Mouse (Mus musculus): Measurements from ENCODE around the gene Mipol1.
"Not testable (repeated sequence)": the region's sequence is repeated elsewhere in the genome, so short reads cannot be mapped to it uniquely, and the experiment has no call there.

The Mipol1 gene

DNA sequence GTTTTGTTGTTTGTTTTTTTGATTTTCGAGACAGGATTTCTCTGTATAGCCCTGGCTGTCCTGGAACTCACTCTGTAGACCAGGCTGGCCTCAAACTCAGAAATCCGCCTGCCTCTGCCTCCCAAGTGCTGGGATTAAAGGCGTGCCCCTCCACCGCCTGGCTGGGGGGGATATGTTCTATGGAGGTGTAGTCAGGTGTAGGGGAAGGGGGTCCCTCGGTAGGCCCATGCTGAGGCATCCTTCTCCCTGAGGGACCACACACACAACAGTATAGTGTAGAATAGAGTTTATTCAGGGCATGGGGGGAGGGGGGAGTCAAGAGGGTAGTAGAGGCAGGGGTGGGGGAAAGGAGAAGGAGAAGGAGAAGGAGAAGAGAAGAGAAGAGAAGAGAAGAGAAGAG, 17.8 kb upstream of the Mipol1 start:
- DNase-seq (ENCODE audit: low read depth, low spot score); H3K27me3 ChIP-seq (ENCODE audit: control insufficient read depth, insufficient read depth, low read length, poor library complexity, severe bottlenecking): not testable (repeated sequence)

DNA sequence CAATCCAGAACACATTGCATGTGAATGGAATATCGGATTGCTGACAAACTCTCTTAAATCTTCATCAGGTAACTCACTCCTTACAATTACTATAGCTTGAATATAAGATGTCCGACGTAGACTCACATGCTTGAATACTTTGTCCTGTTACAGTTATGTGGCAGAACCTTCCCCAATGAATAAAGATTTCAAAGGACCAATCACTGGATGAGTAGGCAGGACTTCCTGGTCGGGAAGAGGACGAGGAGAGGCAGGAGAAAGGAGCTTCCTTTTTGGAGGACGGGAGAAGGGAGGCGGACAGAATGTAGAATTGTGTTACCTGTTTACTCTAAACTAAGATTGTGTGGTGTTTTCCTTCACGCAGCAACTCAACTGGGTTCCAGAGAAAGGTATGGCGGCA, 3.8 kb upstream of the Mipol1 start:
- DNase-seq (ENCODE audit: low read depth, low spot score), result no peak
- H3K27me3 ChIP-seq (ENCODE audit: control insufficient read depth, insufficient read depth, low read length, poor library complexity, severe bottlenecking), result no peaks in the 10 kb centered on the region
- H3K36me3 ChIP-seq (ENCODE audit: control insufficient read depth, insufficient read depth, low read length, poor library complexity, severe bottlenecking), result no peaks in the 10 kb centered on the region

More for the DNA sequence above, 17.8 kb upstream of the Mipol1 start:
- not testable (repeated sequence) for H3K36me3 ChIP-seq (ENCODE audit: control insufficient read depth, insufficient read depth, low read length, poor library complexity, severe bottlenecking)

DNA sequence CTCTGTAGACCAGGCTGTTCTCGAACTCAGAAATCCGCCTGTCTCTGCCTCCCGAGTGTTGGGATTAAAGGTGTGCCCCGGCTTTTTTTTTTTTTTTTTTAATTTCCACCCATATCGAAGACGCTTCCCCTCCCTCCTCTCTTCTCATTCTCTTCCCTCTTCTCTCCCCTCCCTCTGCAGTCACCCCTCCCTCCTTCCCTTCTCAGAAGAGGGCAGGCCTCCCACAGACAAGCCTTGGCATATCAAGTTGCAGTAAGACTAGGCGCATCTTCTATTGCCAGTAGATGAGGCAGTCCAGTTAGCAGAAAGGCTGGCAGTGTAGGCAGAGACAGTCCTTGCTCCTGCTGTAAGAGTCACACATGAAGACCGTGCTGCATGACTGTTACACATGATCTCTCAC, 2.5 kb upstream of the Mipol1 start:
- H3K36me3 ChIP-seq (ENCODE audit: control insufficient read depth, insufficient read depth, low read length, poor library complexity, severe bottlenecking), result no peaks in the 10 kb centered on the region
- DNase-seq (ENCODE audit: low read depth, low spot score), result no peak
- H3K27me3 ChIP-seq (ENCODE audit: control insufficient read depth, insufficient read depth, low read length, poor library complexity, severe bottlenecking), result no peaks in the 10 kb centered on the region

DNA sequence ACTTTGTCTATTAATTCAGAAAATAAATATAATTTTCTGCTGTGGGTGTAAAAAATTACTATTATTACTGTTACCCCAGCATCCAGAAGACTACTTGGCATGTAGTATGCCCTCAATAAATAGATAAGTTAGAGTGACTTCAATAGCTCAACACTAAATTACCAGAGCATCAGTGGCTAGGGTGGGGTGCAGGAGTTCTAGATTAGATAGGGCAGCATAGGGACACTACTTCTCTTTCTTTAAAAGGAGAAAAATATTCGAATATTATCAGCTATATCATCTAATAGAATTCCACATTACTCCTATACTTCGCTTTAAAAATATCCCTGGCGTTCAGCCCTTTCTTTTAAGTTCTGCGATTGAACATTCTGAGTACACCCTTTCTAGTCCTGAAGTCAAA, 524 bp upstream of the Mipol1 start:
- H3K27me3 ChIP-seq (ENCODE audit: control insufficient read depth, insufficient read depth, low read length, poor library complexity, severe bottlenecking), result no peaks in the 10 kb centered on the region
- H3K36me3 ChIP-seq (ENCODE audit: control insufficient read depth, insufficient read depth, low read length, poor library complexity, severe bottlenecking), result no peaks in the 10 kb centered on the region
- no peak for DNase-seq (ENCODE audit: low read depth, low spot score)

DNA sequence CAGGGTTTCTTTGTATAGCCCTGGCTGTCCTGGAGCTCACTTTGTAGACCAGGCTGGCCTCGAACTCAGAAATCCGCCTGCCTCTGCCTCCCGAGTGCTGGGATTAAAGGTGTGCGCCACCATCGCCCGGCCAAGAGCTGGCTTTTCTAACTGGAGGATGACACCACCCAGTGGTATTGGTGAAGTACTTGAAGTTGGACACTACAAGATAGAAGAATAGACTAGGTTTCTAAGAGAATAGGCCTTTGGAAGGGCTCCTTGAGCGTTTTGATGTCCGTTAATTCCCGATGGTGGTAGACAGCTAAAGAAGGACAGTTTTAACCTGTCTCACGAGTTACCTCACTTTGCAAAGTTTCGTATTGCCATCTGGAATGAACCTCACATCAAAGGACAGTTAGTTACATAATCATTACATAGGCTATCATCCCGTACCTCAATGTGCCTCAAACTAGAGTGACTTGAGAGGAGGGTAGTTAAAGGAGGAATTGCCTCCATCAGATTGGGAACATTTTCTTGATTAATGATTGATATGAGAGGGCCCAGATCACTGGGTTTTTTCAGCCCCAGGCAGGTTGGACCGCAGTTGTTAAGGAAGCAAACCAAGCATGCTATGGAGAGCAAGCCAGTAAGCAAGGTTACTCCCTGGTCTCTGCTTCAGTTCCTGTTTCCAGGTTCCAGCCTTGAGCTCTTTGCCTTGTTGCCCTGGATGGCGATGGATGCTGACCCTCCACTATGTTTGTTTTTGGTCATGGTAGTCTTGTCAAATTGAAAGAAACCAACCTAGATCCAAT, 1.1 kb downstream of the Mipol1 start:
- DNase-seq (ENCODE audit: low read depth, low spot score), result peak; percentile 66
- H3K27me3 ChIP-seq (ENCODE audit: control insufficient read depth, insufficient read depth, low read length, poor library complexity, severe bottlenecking), result no peaks in the 10 kb centered on the region
- no peaks in the 10 kb centered on the region for H3K36me3 ChIP-seq (ENCODE audit: control insufficient read depth, insufficient read depth, low read length, poor library complexity, severe bottlenecking)

DNA sequence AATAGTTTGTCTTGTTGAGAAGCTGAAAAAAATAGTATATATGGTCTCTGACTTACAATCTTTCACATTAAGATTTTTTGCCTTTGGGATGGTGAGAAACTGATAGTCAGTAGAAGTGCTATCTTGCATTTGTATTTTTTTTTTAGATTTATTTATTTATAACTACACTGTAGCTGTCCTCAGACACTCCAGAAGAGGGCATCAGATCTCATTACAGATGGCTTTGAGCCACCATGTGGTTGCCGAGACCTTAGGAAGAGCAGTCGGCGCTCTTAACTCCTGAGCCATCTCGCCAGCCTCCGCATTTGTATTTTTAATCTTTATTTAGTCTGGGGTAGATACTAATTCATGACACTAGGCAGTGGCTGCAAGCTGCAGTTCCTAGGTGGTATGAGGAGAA, 3.2 kb downstream of the Mipol1 start:
- DNase-seq (ENCODE audit: low read depth, low spot score), result peak; percentile 5
- H3K36me3 ChIP-seq (ENCODE audit: control insufficient read depth, insufficient read depth, low read length, poor library complexity, severe bottlenecking), result 0 out of 2 replicates have a peak, but pooled peaks cover 2% of the 10 kb centered on the region
- H3K27me3 ChIP-seq (ENCODE audit: control insufficient read depth, insufficient read depth, low read length, poor library complexity, severe bottlenecking), result no peaks in the 10 kb centered on the region

DNA sequence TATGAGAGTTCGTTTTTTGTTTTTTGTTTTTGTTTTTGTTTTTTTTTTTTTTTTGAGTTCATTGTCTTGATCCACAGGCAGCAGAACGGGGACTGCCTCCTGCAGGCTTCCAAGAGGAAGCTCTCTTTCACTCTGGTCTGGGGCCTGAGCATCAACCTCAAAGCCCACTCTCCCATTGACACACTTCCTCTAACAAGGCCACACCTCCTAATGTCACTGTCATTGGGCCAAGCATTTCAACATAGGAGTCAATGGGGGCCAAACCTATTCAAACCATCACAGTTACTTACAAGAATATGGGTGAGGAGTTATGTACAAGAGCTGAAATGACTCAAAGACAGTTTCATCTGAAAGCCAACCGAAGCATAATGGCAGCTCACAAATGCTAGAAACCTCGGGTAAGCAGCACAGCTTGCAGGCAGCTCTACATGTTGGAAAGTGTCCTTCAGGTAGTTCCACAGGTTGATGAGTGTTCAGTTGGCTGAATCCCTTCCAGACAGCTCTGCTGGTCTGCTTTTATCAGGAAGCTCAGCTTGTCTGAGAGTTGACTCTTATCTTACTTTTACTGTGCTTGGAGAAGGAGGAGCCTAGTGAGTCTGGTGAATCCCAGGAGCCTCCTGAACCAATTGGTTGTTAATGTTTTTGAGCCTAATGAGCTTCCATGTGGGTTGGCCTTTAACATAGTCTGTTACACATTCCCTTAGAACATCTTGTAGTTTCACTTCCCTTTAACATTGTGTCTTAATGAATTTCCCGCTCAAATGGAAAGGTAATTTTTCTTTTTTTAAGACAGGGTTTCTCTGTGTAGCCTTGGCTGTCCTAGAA, 13.7 kb downstream of the Mipol1 start:
- Histone ChIP-seq H3K36me3 (ENCODE audit: control insufficient read depth, insufficient read depth, low read length, poor library complexity, severe bottlenecking) (no peaks in the 10 kb centered on the region; the same call in 1 of the 2 replicates), H3K27me3 (ENCODE audit: control insufficient read depth, insufficient read depth, low read length, poor library complexity, severe bottlenecking) (no peaks in the 10 kb centered on the region)
- DNase-seq (ENCODE audit: low read depth, low spot score), result peak; percentile 38

DNA sequence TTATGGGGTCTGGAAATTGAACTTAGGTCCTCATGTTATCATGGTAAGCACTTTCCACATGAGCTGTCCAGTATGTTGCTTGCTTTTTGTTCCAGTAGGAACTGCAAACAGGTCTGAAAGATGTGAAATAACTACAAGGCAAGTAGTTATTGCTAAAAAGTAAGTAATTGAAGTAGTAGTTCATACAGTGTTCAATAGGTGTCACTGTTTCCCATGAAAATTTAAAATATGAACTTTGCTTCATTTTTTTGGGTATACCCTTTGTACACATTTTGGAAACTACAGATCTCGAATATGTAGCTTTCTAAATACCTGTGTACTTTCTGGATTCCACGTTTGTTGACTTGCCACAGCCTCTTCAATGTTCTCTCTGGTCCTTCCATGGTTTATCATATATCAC, 28.3 kb downstream of the Mipol1 start:
- Histone ChIP-seq H3K27me3 (ENCODE audit: control insufficient read depth, insufficient read depth, low read length, poor library complexity, severe bottlenecking) (no peaks in the 10 kb centered on the region; the same call in 1 of the 2 replicates), H3K36me3 (ENCODE audit: control insufficient read depth, insufficient read depth, low read length, poor library complexity, severe bottlenecking) (no peaks in the 10 kb centered on the region)
- DNase-seq (ENCODE audit: low read depth, low spot score), result peak; percentile 25

DNA sequence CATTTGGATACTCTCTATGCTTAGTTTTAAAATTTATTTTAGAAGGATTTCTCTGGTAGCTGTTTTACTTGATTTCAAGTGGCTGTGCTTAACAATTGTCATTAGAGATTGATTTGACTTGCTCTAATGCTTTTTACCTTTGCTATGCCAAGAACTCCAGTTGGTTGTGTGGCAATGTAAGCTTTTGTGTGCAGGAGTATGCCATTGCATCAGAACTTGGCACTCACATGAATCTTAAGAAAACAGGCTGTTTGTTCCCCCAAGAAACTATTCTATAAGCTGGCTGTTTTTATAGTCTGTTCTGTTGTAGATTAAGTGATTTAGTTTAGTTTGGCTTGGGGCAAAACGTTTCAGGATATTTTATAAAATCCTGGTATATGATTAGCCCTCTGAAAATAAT, 45.2 kb downstream of the Mipol1 start:
- no peak for DNase-seq (ENCODE audit: low read depth, low spot score)
- Histone ChIP-seq H3K27me3 (ENCODE audit: control insufficient read depth, insufficient read depth, low read length, poor library complexity, severe bottlenecking) (no peaks in the 10 kb centered on the region), H3K36me3 (ENCODE audit: control insufficient read depth, insufficient read depth, low read length, poor library complexity, severe bottlenecking) (no peaks in the 10 kb centered on the region)

DNA sequence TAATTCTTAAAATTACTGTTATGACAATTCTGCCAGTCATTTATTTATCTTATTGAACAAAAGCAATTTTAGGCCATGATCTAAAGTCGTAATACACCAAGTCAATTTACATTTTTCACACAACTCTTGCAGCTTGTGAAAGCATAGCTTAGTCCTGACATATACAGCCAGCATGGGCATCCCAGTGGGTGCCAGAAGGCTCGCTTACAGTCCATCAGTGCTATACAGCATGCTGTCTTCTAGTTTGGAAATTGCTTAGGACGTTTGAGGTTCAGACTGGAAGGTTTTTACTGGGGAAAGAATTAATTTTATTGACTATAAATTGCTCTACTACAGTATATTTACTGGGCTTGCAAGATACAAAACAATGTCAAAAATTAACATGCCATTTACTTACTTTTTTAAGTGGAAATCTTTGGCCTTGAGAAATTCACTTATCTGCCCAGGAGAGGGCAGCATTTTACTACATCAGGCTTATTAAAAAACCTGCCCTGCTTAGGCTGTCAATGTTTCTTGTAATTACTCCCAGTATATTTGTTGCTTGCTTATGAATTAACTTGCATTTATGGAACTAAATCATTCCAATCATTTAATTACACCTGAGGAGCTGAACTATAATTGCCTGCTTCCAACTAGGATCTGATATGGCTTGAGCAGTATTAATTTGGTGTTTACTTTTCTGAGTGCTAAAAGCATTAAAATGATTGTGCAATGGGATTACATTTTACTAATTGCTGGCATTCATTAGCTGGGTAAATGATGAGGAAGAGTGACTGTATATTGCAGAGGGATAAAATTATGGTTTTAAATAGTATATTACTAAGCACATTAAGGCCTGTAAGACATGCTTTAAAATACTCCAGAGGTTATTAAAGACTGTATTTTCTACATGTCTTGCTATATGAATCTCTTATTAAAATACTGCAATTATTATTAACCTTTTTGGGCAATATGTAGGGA, 51.2 kb downstream of the Mipol1 start:
- Histone ChIP-seq H3K36me3 (ENCODE audit: control insufficient read depth, insufficient read depth, low read length, poor library complexity, severe bottlenecking) (no peaks in the 10 kb centered on the region), H3K27me3 (ENCODE audit: control insufficient read depth, insufficient read depth, low read length, poor library complexity, severe bottlenecking) (no peaks in the 10 kb centered on the region)
- peak; percentile 50 for DNase-seq (ENCODE audit: low read depth, low spot score)

DNA sequence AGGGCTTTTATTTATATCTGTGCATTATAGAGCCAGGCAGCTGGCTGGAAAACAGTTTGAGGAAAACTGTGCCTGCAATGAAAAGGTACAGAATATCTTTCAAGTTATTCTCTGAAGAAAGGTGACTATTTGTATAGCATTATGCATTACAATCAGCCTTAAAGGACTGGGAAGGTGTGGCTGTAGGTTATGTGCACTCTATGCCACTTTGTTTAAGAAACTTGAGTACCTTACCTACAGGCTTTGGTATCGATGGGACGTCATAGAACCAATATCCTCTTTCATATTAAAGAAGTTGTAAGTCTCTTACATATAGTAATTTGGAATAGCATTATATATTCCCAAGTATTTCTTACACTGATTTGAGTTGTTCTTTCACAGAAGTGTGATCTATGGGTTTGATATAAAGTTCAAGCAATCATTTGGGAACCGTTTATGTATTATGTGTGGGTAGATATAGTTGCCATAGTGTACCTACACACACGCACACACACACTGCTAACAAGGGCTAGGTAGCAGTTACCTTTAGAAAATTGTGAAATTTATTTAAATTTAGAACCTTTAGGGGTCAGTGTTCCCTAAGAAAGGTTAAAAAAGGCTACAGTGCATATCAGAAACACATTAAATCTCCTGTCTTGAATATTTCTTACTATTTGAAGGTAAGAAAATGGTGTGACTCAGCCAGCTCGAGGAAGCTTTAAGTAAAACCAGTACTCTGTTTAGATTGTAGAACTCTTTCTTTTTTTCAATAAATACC, 55.3 kb downstream of the Mipol1 start:
- no peaks in the 10 kb centered on the region for H3K36me3 ChIP-seq (ENCODE audit: control insufficient read depth, insufficient read depth, low read length, poor library complexity, severe bottlenecking)
- DNase-seq (ENCODE audit: low read depth, low spot score), result no peak
- no peaks in the 10 kb centered on the region for H3K27me3 ChIP-seq (ENCODE audit: control insufficient read depth, insufficient read depth, low read length, poor library complexity, severe bottlenecking)

DNA sequence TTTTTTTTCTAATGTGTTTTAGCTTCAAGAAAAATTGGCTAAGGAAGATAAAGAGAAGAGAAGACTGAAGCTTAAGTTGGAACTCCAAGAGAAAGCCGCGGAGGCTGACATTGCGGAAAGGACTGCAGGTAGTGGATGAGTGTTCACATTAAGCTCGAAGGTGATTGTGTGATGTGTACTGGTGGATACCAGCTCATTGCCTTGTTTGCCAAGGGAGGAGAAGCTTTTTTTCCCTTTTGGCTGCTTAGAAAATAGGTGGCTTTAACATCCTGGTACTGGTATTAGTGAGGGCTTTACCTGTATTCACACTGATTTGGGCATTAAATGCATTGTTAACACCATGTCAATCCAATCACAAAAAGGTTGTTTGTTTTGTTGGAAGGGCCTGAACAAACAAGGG, 77.1 kb downstream of the Mipol1 start:
- DNase-seq (ENCODE audit: low read depth, low spot score), result no peak
- no peaks in the 10 kb centered on the region for H3K36me3 ChIP-seq (ENCODE audit: control insufficient read depth, insufficient read depth, low read length, poor library complexity, severe bottlenecking)

DNA sequence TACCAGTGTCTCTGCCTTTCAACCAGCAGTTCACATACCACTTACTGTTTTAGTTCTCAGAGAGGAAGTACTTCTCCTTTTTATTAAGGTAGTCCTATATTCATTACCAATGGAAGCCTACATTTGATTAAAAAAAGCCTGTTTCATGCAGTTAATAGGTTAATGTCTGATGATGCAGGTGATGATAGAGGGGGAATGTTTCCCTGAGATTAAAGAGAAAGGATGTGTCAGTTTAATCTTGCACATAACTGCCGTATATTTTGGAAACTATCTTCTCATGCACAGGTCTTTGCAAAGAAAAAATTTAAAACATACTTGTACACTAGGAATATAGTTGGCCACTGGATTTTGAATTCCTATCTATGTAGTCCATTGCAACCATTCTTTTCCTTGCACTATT, 77.5 kb downstream of the Mipol1 start:
- no peak for DNase-seq (ENCODE audit: low read depth, low spot score)
- no peaks in the 10 kb centered on the region for H3K36me3 ChIP-seq (ENCODE audit: control insufficient read depth, insufficient read depth, low read length, poor library complexity, severe bottlenecking)
- no peaks in the 10 kb centered on the region for H3K27me3 ChIP-seq (ENCODE audit: control insufficient read depth, insufficient read depth, low read length, poor library complexity, severe bottlenecking)

More for the DNA sequence above, 77.1 kb downstream of the Mipol1 start:
- no peaks in the 10 kb centered on the region for H3K27me3 ChIP-seq (ENCODE audit: control insufficient read depth, insufficient read depth, low read length, poor library complexity, severe bottlenecking)

DNA sequence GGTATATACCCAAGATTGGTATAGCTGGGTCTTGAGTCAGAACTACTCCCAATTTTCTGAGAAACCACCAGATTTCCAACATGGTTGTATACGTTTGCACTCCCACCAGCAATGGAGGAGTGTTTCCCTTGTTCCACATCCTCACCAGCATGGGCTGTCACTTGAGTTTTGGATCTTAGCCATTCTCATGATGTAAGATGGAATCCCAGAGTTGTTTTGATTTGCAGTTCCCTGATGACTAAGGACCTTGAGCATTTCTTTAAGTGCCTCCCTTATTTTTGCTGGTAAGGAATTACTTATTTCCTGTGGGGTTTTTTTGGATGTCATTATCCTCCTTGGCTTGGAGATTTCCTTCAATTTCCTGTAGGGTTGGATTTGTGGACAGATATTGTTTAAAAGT, 108.8 kb downstream of the Mipol1 start:
- Histone ChIP-seq H3K36me3 (ENCODE audit: control insufficient read depth, insufficient read depth, low read length, poor library complexity, severe bottlenecking) (no peaks in the 10 kb centered on the region), H3K27me3 (ENCODE audit: control insufficient read depth, insufficient read depth, low read length, poor library complexity, severe bottlenecking) (no peaks in the 10 kb centered on the region)
- DNase-seq (ENCODE audit: low read depth, low spot score), result no peak
